Mouse (Mus musculus) MEL (cell line): ENCODE results near the gene Igfbp2.

ENCODE experiments used
- BHLHE40 ChIP-seq: IDR thresholded peaks from 2 replicates; pipeline ENCODE4 v1.6.1; 2012; ENCODE audit warnings: low read depth, mild to moderate bottlenecking, inconsistent platforms, low read length, improper control_type of control experiment, borderline replicate concordance
- CTCF ChIP-seq, 3 experiments: IDR thresholded peaks in 2 of 3; conservative IDR thresholded peaks in 1 of 3; 2 replicates each; pipeline ENCODE4 v1.5.1; 2011 to 2012; ENCODE audit warnings: low read length in 3 of 3, low read depth in 2 of 3, mild to moderate bottlenecking in 2 of 3, improper control_type of control experiment in 1 of 3, inconsistent platforms in 1 of 3, mixed read lengths in 1 of 3, moderate library complexity in 1 of 3; ENCODE audit not compliant: control insufficient read depth in 1 of 3, insufficient read depth in 1 of 3, poor library complexity in 1 of 3, severe bottlenecking in 1 of 3
- E2F4 ChIP-seq: IDR thresholded peaks from 2 replicates; pipeline ENCODE4 v1.6.1; 2011; ENCODE audit warnings: low read depth, low read length, improper control_type of control experiment, borderline replicate concordance
- EP300 ChIP-seq, 2 experiments: IDR thresholded peaks; 2 replicates each; pipeline ENCODE4 v1.6.1; 2011; ENCODE audit warnings: improper control_type of control experiment in 2 of 2, low read length in 2 of 2, low read depth in 1 of 2, mild to moderate bottlenecking in 1 of 2
- ETS1 ChIP-seq: IDR thresholded peaks from 2 replicates; pipeline ENCODE4 v1.6.1; 2012; ENCODE audit warnings: low read depth, mild to moderate bottlenecking, inconsistent platforms, low read length, improper control_type of control experiment, moderate library complexity
- HCFC1 ChIP-seq: IDR thresholded peaks from 2 replicates; pipeline ENCODE4 v1.6.1; 2012; ENCODE audit warnings: low read depth, mild to moderate bottlenecking, inconsistent platforms, low read length, improper control_type of control experiment, moderate library complexity
- MEF2A ChIP-seq: IDR thresholded peaks from 2 replicates; pipeline ENCODE4 v1.6.1; 2014; ENCODE audit warnings: low read depth, mild to moderate bottlenecking, inconsistent platforms, low read length, improper control_type of control experiment; ENCODE audit not compliant: poor library complexity, insufficient replicate concordance, severe bottlenecking; ENCODE audit errors: extremely low read depth
- MYB ChIP-seq: IDR thresholded peaks from 2 replicates; pipeline ENCODE4 v1.6.1; 2011; ENCODE audit warnings: mild to moderate bottlenecking, low read depth, low read length, improper control_type of control experiment
- MYC ChIP-seq: IDR thresholded peaks from 2 replicates; pipeline ENCODE4 v1.6.1; 2011; ENCODE audit warnings: low read depth, mild to moderate bottlenecking, low read length, improper control_type of control experiment, moderate library complexity
- NELFE ChIP-seq: IDR thresholded peaks from 2 replicates; pipeline ENCODE4 v1.6.1; 2011; ENCODE audit warnings: low read depth, low read length, improper control_type of control experiment
- NRF1 ChIP-seq: IDR thresholded peaks from 2 replicates; pipeline ENCODE4 v1.6.1; 2014; ENCODE audit warnings: low read depth, mild to moderate bottlenecking, inconsistent platforms, low read length, improper control_type of control experiment, moderate library complexity; ENCODE audit not compliant: poor library complexity, insufficient read depth, severe bottlenecking
- POLR2AphosphoS5 ChIP-seq: IDR thresholded peaks from 2 replicates; pipeline ENCODE4 v1.6.1; 2012; ENCODE audit warnings: low read depth, borderline replicate concordance, mild to moderate bottlenecking, inconsistent platforms, low read length, moderate library complexity, mixed read lengths
- UBTF ChIP-seq: IDR thresholded peaks from 2 replicates; pipeline ENCODE4 v1.6.1; 2012; ENCODE audit warnings: low read depth, mild to moderate bottlenecking, inconsistent platforms, low read length, improper control_type of control experiment, moderate library complexity, borderline replicate concordance; ENCODE audit not compliant: insufficient read depth
- USF1 ChIP-seq: IDR thresholded peaks from 2 replicates; pipeline ENCODE4 v1.6.1; 2014; ENCODE audit warnings: low read depth, mild to moderate bottlenecking, inconsistent platforms, low read length, improper control_type of control experiment, moderate library complexity

DNA sequence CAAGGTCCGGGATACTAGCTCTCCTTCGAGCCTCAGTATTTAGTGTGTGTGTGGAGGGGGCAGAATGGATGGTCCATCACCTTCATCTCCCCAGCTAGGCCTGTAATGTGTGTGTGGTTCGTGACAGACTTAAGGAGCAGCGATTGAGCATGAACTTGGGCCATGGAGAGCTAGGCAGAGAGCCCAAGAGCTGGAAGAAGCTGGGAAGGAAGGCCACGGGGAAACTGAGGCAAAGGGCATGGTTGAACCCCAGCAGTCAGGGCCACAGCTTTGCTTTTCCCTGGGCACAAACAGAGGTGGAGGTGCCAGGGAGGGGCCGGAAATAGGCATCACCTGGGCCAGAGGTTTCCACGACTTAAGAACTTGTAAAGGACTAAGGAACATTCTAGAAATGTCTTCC, 32.8 kb downstream of the Igfbp2 start:
- no peak for TF ChIP-seq UBTF
- TF ChIP-seq MEF2A: no peak
- TF ChIP-seq CTCF (IDR thresholded peaks at IDR 0.05 in 2 of 3, conservative IDR thresholded peaks at IDR 0.05 in 1 of 3; ENCODE audit: control insufficient read depth in 1 of 3, insufficient read depth in 1 of 3, low read depth in 2 of 3, low read length in 3 of 3, poor library complexity in 1 of 3, severe bottlenecking in 1 of 3): no peak
- no peak for TF ChIP-seq HCFC1
- no peak for TF ChIP-seq NRF1
- TF ChIP-seq MYB: no peak
- TF ChIP-seq MYC: no peak
- no peak for TF ChIP-seq NELFE
- no peak for TF ChIP-seq EP300 (IDR thresholded peaks at IDR 0.05; ENCODE audit: low read depth in 1 of 2, low read length in 2 of 2)
- no peak for TF ChIP-seq POLR2AphosphoS5
- no peak for TF ChIP-seq BHLHE40
- no peak for TF ChIP-seq E2F4
- no peak for TF ChIP-seq USF1
- TF ChIP-seq ETS1: no peak
